Mouse (Mus musculus): ENCODE measurements around the gene Unc13d. TPM values are rescaled to one million over a fixed set of nuclear protein-coding genes. Genes with fewer than 3 reads are reported as not detected.

The Unc13d gene
- polyA plus RNA-seq, 1 experiment from 2014 or later = 1.3 TPM

- WGBS = 97% methylated on average over 2 of the region's 2 CpGs
- no peak overlapping the region for H3K4me2 ChIP-seq (replicated peaks; ENCODE audit: low read depth, low read length)
- H3K27me3 ChIP-seq (ENCODE audit: control insufficient read depth, insufficient read depth, low read length) = no peaks in the 10 kb centered on the region
- no peak overlapping the region for H3K27ac ChIP-seq (ENCODE audit: low read depth, low read length)
- ATAC-seq (ENCODE audit: low FRiP score) (no peak), DNase-seq (ENCODE audit: low spot score) (no peak)
- no peaks in the 10 kb centered on the region for H3K4me1 ChIP-seq (replicated peaks; ENCODE audit: control insufficient read depth, insufficient read depth, low read length)
- H3K4me3 ChIP-seq (ENCODE audit: low read depth, low read length) = no peak overlapping the region
- peaks cover 10% of the 10 kb centered on the region; the same call in 1 of the 2 replicates for H3K36me3 ChIP-seq (ENCODE audit: control insufficient read depth, insufficient read depth, low read length)
- no peaks in the 10 kb centered on the region for H3K9me3 ChIP-seq (ENCODE audit: control insufficient read depth, low read length)
- H3K9ac ChIP-seq (ENCODE audit: low read depth, low read length) = no peak overlapping the region
Observed at GRCm38 (mm10) chr11:116041833-116042232, 35.9 kb downstream of the Unc13d start.

- Histone ChIP-seq H3K4me3 (ENCODE audit: low read depth, low read length) (no peak overlapping the region), H3K4me2 (replicated peaks; ENCODE audit: low read depth, low read length) (no peak overlapping the region), H3K9me3 (ENCODE audit: control insufficient read depth, low read length) (no peaks in the 10 kb centered on the region), H3K4me1 (replicated peaks; ENCODE audit: control insufficient read depth, insufficient read depth, low read length) (no peaks in the 10 kb centered on the region), H3K27ac (ENCODE audit: low read depth, low read length) (no peak overlapping the region), H3K9ac (ENCODE audit: low read depth, low read length) (no peak overlapping the region), H3K36me3 (ENCODE audit: control insufficient read depth, insufficient read depth, low read length) (peaks cover 10% of the 10 kb centered on the region; the same call in 1 of the 2 replicates), H3K27me3 (ENCODE audit: control insufficient read depth, insufficient read depth, low read length) (no peaks in the 10 kb centered on the region)
- ATAC-seq (ENCODE audit: low FRiP score) (no peak), DNase-seq (ENCODE audit: low spot score) (no peak)
- 94% methylated on average over 6 of the region's 6 CpGs for WGBS
Observed at GRCm38 (mm10) chr11:116040593-116040992, 37.2 kb downstream of the Unc13d start.

- Histone ChIP-seq H3K9ac (ENCODE audit: low read depth, low read length) (no peak overlapping the region), H3K27me3 (ENCODE audit: control insufficient read depth, insufficient read depth, low read length) (no peaks in the 10 kb centered on the region), H3K4me1 (replicated peaks; ENCODE audit: control insufficient read depth, insufficient read depth, low read length) (no peaks in the 10 kb centered on the region), H3K4me3 (ENCODE audit: low read depth, low read length) (no peak overlapping the region), H3K27ac (ENCODE audit: low read depth, low read length) (no peak overlapping the region), H3K36me3 (ENCODE audit: control insufficient read depth, insufficient read depth, low read length) (peaks cover 10% of the 10 kb centered on the region; the same call in 1 of the 2 replicates), H3K4me2 (replicated peaks; ENCODE audit: low read depth, low read length) (no peak overlapping the region), H3K9me3 (ENCODE audit: control insufficient read depth, low read length) (no peaks in the 10 kb centered on the region)
- 97% methylated on average over 9 of the region's 9 CpGs for WGBS
- DNase-seq (ENCODE audit: low spot score) (no peak), ATAC-seq (ENCODE audit: low FRiP score) (no peak)
Observed at GRCm38 (mm10) chr11:116037826-116038225, 39.9 kb downstream of the Unc13d start.

GRCm38 (mm10) chr11:116036671-116037070, 41.1 kb downstream of the Unc13d start:
- H3K27me3 ChIP-seq (ENCODE audit: control insufficient read depth, insufficient read depth, low read length) = no peaks in the 10 kb centered on the region
- no peak overlapping the region for H3K27ac ChIP-seq (ENCODE audit: low read depth, low read length)
- H3K9ac ChIP-seq (ENCODE audit: low read depth, low read length) = no peak overlapping the region
- H3K9me3 ChIP-seq (ENCODE audit: control insufficient read depth, low read length) = no peaks in the 10 kb centered on the region
- no peak overlapping the region for H3K4me2 ChIP-seq (replicated peaks; ENCODE audit: low read depth, low read length)
- peaks cover 7% of the 10 kb centered on the region; the same call in 1 of the 2 replicates for H3K36me3 ChIP-seq (ENCODE audit: control insufficient read depth, insufficient read depth, low read length)
- H3K4me1 ChIP-seq (replicated peaks; ENCODE audit: control insufficient read depth, insufficient read depth, low read length) = no peaks in the 10 kb centered on the region; the same call in 1 of the 2 replicates
- ATAC-seq (ENCODE audit: low FRiP score) = no peak
- H3K4me3 ChIP-seq (ENCODE audit: low read depth, low read length) = no peak overlapping the region
- 89% methylated on average over 3 of the region's 3 CpGs for WGBS
- DNase-seq (ENCODE audit: low spot score) = no peak

GRCm38 (mm10) chr11:116034584-116034983, 43.2 kb downstream of the Unc13d start:
- Histone ChIP-seq H3K9me3 (ENCODE audit: control insufficient read depth, low read length) (no peaks in the 10 kb centered on the region), H3K36me3 (ENCODE audit: control insufficient read depth, insufficient read depth, low read length) (no peaks in the 10 kb centered on the region; the same call in 1 of the 2 replicates), H3K4me2 (replicated peaks; ENCODE audit: low read depth, low read length) (no peak overlapping the region), H3K4me1 (replicated peaks; ENCODE audit: control insufficient read depth, insufficient read depth, low read length) (peaks cover 3% of the 10 kb centered on the region; the same call in 1 of the 2 replicates), H3K27me3 (ENCODE audit: control insufficient read depth, insufficient read depth, low read length) (no peaks in the 10 kb centered on the region), H3K27ac (ENCODE audit: low read depth, low read length) (no peak overlapping the region), H3K9ac (ENCODE audit: low read depth, low read length) (no peak overlapping the region), H3K4me3 (ENCODE audit: low read depth, low read length) (no peak overlapping the region)
- DNase-seq (ENCODE audit: low spot score) (no peak), ATAC-seq (ENCODE audit: low FRiP score) (no peak)
- 97% methylated on average over 6 of the region's 6 CpGs for WGBS

- no peak for DNase-seq (ENCODE audit: low spot score)
Observed at GRCm38 (mm10) chr11:116030898-116031845, 46.6 kb downstream of the Unc13d start.

GRCm38 (mm10) chr11:116030088-116030897, 47.5 kb downstream of the Unc13d start, which contains the start of gene Unk:
Gene Unk (plus strand): TSS chr11:116030322.
- H3K9me3 ChIP-seq (ENCODE audit: control insufficient read depth, low read length) = no peaks in the 10 kb centered on the region
- DNase-seq (ENCODE audit: low spot score) (peak; percentile 99), ATAC-seq (ENCODE audit: low FRiP score) (peak; percentile 93)
- peak within 1 kb of the TSS; percentile 90 for H3K27ac ChIP-seq (ENCODE audit: low read depth, low read length)
- H3K4me1 ChIP-seq (replicated peaks; ENCODE audit: control insufficient read depth, insufficient read depth, low read length) = peaks cover 3% of the 10 kb centered on the region; the same call in 1 of the 2 replicates
- H3K4me2 ChIP-seq (replicated peaks; ENCODE audit: low read depth, low read length) = peak within 1 kb of the TSS; percentile 81
- H3K9ac ChIP-seq (ENCODE audit: low read depth, low read length) = peak within 1 kb of the TSS; percentile 87
- no peaks in the 10 kb centered on the region; the same call in 1 of the 2 replicates for H3K36me3 ChIP-seq (ENCODE audit: control insufficient read depth, insufficient read depth, low read length)
- WGBS = under 1% methylated on average over 63 of the region's 67 CpGs
- peak within 1 kb of the TSS; percentile 54 for H3K4me3 ChIP-seq (ENCODE audit: low read depth, low read length)
- no peaks in the 10 kb centered on the region for H3K27me3 ChIP-seq (ENCODE audit: control insufficient read depth, insufficient read depth, low read length)

More at GRCm38 (mm10) chr11:116030898-116031845, 46.6 kb downstream of the Unc13d start:
- H3K27me3 ChIP-seq (ENCODE audit: control insufficient read depth, insufficient read depth, low read length) = no peaks in the 10 kb centered on the region
- peak overlapping the region; percentile 90 for H3K27ac ChIP-seq (ENCODE audit: low read depth, low read length)
- H3K4me3 ChIP-seq (ENCODE audit: low read depth, low read length) = peak overlapping the region; percentile 54
- H3K4me2 ChIP-seq (replicated peaks; ENCODE audit: low read depth, low read length) = peak overlapping the region; percentile 81
- ATAC-seq (ENCODE audit: low FRiP score) = peak; percentile 36; the same call in 1 of the 2 replicates
- H3K9ac ChIP-seq (ENCODE audit: low read depth, low read length) = peak overlapping the region; percentile 87
- no peaks in the 10 kb centered on the region; the same call in 1 of the 2 replicates for H3K36me3 ChIP-seq (ENCODE audit: control insufficient read depth, insufficient read depth, low read length)
- WGBS = 26% methylated on average over 14 of the region's 14 CpGs
- H3K4me1 ChIP-seq (replicated peaks; ENCODE audit: control insufficient read depth, insufficient read depth, low read length) = peaks cover 3% of the 10 kb centered on the region; the same call in 1 of the 2 replicates
- H3K9me3 ChIP-seq (ENCODE audit: control insufficient read depth, low read length) = no peaks in the 10 kb centered on the region

- DNase-seq (ENCODE audit: low spot score) = no peak
- Histone ChIP-seq H3K36me3 (ENCODE audit: control insufficient read depth, insufficient read depth, low read length) (no peaks in the 10 kb centered on the region), H3K4me1 (replicated peaks; ENCODE audit: control insufficient read depth, insufficient read depth, low read length) (peaks cover 3% of the 10 kb centered on the region; the same call in 1 of the 2 replicates), H3K4me3 (ENCODE audit: low read depth, low read length) (peak overlapping the region; percentile 54; the same call in 1 of the 2 replicates), H3K9me3 (ENCODE audit: control insufficient read depth, low read length) (no peaks in the 10 kb centered on the region), H3K27me3 (ENCODE audit: control insufficient read depth, insufficient read depth, low read length) (no peaks in the 10 kb centered on the region), H3K4me2 (replicated peaks; ENCODE audit: low read depth, low read length) (peak overlapping the region; percentile 17; the same call in 1 of the 2 replicates), H3K9ac (ENCODE audit: low read depth, low read length) (no peak overlapping the region), H3K27ac (ENCODE audit: low read depth, low read length) (no peak overlapping the region)
- ATAC-seq (ENCODE audit: low FRiP score) = no peak
- WGBS = 82% methylated on average over 6 of the region's 6 CpGs
Observed at GRCm38 (mm10) chr11:116029086-116029865, 48.5 kb downstream of the Unc13d start.

Data from hindbrain, embryonic 11.5 days (tissue).